Mouse (Mus musculus) bone marrow macrophage, adult 2 months (primary cell): ENCODE measurements at regions not wholly inside any gene's neighbourhood (a gene's known extent, or its start where the extent isn't known, plus 50 kb on each side); places are given as distances from the start of the nearest gene placed in this dataset.

Experiments used
- CTCF ChIP-seq: IDR thresholded peaks from 2 replicates; pipeline ENCODE4 v1.5.1; 2012; ENCODE audit warnings: low read depth, mild to moderate bottlenecking, low read length, moderate library complexity
- POLR2A ChIP-seq: IDR thresholded peaks from 2 replicates; pipeline ENCODE4 v1.6.1; 2012; ENCODE audit warnings: mild to moderate bottlenecking, low read depth, low read length, borderline replicate concordance

- TF ChIP-seq POLR2A (no peak), CTCF (no peak)
Measured at GRCm38 (mm10) chr14:58709281-58709680, 433.4 kb downstream of the 1700129C05Rik start.
